Mouse (Mus musculus): Measurements from ENCODE around the gene Olfr805.

Olfr805 gene

GRCm38 (mm10) chr10:129729275-129729674, at the start of gene Olfr805:
Olfr805 (minus strand) TSS chr10:129729375.
- DNase-seq (ENCODE audit: low read depth): no peak

DNA sequence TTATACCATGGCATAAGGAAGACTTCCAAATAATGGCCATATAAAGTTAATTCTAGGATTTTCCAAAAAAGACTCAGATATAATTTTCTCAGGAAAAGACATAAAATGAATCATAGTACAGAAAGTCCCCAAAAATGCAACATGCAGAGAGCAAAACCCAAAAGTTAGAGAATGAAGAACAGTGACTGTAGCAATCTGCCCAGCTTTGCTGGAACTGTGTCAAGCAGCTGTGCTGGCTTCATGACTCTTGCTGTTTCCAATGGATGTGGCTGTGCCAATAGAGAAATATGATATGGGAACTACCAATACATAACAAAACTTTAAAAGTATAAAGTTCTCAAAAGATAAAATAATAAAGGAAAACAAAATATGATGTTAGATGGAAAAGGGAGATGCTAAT, 48.9 kb upstream of the Olfr805 start:
- DNase-seq (ENCODE audit: low read depth): no peak

DNA sequence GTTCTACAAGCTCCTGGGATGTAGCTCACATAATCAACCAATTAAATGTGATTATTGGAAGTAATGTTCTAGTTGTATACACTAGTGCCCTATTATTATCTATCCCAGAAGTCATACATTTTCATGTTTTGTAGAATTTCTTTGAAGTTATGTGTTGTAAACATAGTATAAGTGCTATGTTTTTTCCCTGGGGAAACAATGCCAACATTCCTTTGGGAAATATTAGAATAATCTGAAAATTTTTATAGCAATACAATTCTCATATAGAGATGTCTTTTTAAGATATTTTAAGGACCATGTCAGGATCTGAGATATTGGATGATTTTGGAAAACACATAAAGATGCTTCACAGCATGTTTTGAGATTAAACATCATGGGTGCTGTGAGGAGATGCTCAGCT, 45.2 kb upstream of the Olfr805 start, which contains the start of gene Olfr809:
TSS of gene Olfr809 (plus strand) at position 301 of the 400 bp plus-strand sequence.
- DNase-seq (ENCODE audit: low read depth): no peak

- no peak for DNase-seq (ENCODE audit: low read depth)
Observed at GRCm38 (mm10) chr10:129765182-129765581, 36.0 kb upstream of the Olfr805 start, which contains the start of gene Olfr808. Olfr808 (plus strand) TSS chr10:129765482.

- no peak for DNase-seq (ENCODE audit: low read depth)
Observed at GRCm38 (mm10) chr10:129757693-129758092, 28.5 kb upstream of the Olfr805 start, which contains the start of gene Olfr807. Olfr807 (minus strand) TSS chr10:129757793.

GRCm38 (mm10) chr10:129741821-129742220, 12.6 kb upstream of the Olfr805 start, which contains the start of gene Olfr806:
Olfr806 (minus strand) TSS chr10:129741921.
- no peak for DNase-seq (ENCODE audit: low read depth)

- DNase-seq (ENCODE audit: low read depth): no peak
Observed at GRCm38 (mm10) chr10:129702910-129703309, 26.3 kb downstream of the Olfr805 start, which contains the start of gene Olfr804. Olfr804 (plus strand) TSS chr10:129703210.

DNA sequence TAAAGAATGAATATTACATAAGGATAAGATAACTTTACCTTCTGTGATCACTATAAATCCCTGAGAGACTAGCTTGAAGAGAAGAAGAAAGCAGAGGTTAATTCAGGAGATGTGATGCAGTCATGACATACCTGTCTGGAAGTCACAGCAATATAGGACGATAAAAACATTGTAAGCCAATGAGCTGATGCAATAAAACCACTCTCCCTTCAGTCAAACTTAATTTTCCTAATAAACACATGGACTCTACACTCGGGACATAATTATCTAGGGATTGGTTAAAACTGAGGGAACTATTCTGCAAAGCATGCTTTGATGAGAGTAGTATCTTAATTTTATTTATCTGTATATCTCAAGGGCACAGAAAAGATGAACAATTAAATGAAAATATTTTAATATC, 35.0 kb downstream of the Olfr805 start, which contains the start of gene Olfr803:
TSS of gene Olfr803 (minus strand) at position 101 of the 400 bp plus-strand sequence.
- no peak for DNase-seq (ENCODE audit: low read depth)

- DNase-seq (ENCODE audit: low read depth): no peak
Observed at GRCm38 (mm10) chr10:129688069-129688468, 41.1 kb downstream of the Olfr805 start, which contains the start of gene Olfr802. Olfr802 (minus strand) TSS chr10:129688169.

DNA sequence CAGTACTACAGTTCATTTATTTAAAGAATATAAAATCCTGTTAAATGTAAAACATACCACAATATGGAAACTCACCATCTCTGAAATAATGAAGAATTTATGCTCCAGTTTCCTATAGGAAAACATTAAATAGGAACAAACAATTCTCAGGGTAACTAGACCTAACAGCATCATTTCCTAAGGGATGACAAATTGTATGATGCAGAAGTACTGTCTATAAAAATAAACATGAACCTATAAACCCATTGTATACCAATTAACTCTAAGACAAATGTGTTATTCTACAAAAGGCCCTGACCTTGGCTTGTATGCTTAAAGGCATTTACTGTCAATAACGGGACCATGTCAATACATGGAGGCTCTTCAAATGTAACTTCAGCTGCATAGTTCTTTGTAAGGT, 55.4 kb downstream of the Olfr805 start, which contains the start of gene Olfr801:
TSS of gene Olfr801 (minus strand) at position 101 of the 400 bp plus-strand sequence.
- DNase-seq (ENCODE audit: low read depth): no peak
